Mouse (Mus musculus) MEL (cell line): ENCODE measurements around the gene Gm43638. TPM values are rescaled to one million over a fixed set of nuclear protein-coding genes. Genes with fewer than 3 reads are reported as not detected.

Source experiments
- DNase-seq: peaks from one replicate; pipeline ENCODE4 v3.0.0; 2011; ENCODE audit warnings: low read depth, low spot score
- H3K27ac ChIP-seq: 2 replicates; pipeline ENCODE4 v1.5.1; 2012; ENCODE audit warnings: low read depth, mild to moderate bottlenecking, control low read depth, low read length, moderate library complexity; ENCODE audit not compliant: control insufficient read depth
- H3K27me3 ChIP-seq, 2 experiments: fragments of 150-350 bp in 1 of 2; sonication (generic) in 1 of 2; 2 replicates each; pipeline ENCODE4 v1.6.1; 2012; ENCODE audit warnings: low read length in 2 of 2, mild to moderate bottlenecking in 2 of 2, improper control_type of control experiment in 1 of 2, moderate library complexity in 1 of 2; ENCODE audit not compliant: insufficient read depth in 2 of 2, control insufficient read depth in 1 of 2
- H3K36me3 ChIP-seq, 2 experiments: 2 replicates each; pipeline ENCODE4 v1.6.1; 2012 to 2014; ENCODE audit warnings: low read length in 2 of 2, improper control_type of control experiment in 1 of 2, inconsistent platforms in 1 of 2, mild to moderate bottlenecking in 1 of 2; ENCODE audit not compliant: insufficient read depth in 2 of 2, control insufficient read depth in 1 of 2
- H3K4me1 ChIP-seq, 2 experiments: fragments of 150-350 bp in 1 of 2; sonication (generic) in 1 of 2; 2 replicates each; pipeline ENCODE4 v1.6.1; 2012; ENCODE audit warnings: low read length in 2 of 2, improper control_type of control experiment in 1 of 2, mild to moderate bottlenecking in 1 of 2; ENCODE audit not compliant: insufficient read depth in 2 of 2, control insufficient read depth in 1 of 2
- H3K4me3 ChIP-seq, 2 experiments: fragments of 150-350 bp in 1 of 2; sonication (generic) in 1 of 2; 2 replicates each; pipeline ENCODE4 v1.5.1; 2012; ENCODE audit warnings: low read depth in 2 of 2, low read length in 2 of 2, mild to moderate bottlenecking in 2 of 2, moderate library complexity in 2 of 2, control low read depth in 1 of 2, improper control_type of control experiment in 1 of 2; ENCODE audit not compliant: control insufficient read depth in 1 of 2, insufficient read depth in 1 of 2
- H3K79me2 ChIP-seq: 2 replicates; pipeline ENCODE4 v1.6.1; 2012; ENCODE audit warnings: mild to moderate bottlenecking, low read length, moderate library complexity; ENCODE audit not compliant: control insufficient read depth, poor library complexity, insufficient read depth
- H3K9ac ChIP-seq: 2 replicates; pipeline ENCODE4 v1.6.1; 2012; ENCODE audit warnings: low read depth, mild to moderate bottlenecking, control low read depth, low read length, moderate library complexity; ENCODE audit not compliant: control insufficient read depth, poor library complexity, severe bottlenecking
- H3K9me3 ChIP-seq: fragments of 150-350 bp; sonication (generic); replicated peaks from 2 replicates; pipeline ENCODE4 v1.6.1; 2012; ENCODE audit warnings: mild to moderate bottlenecking, low read length, improper control_type of control experiment, moderate library complexity; ENCODE audit not compliant: insufficient read depth
- CHD1 ChIP-seq: IDR thresholded peaks from 2 replicates; pipeline ENCODE4 v1.6.1; 2012; ENCODE audit warnings: low read depth, mild to moderate bottlenecking, inconsistent platforms, low read length, improper control_type of control experiment
- CHD2 ChIP-seq: IDR thresholded peaks from 2 replicates; pipeline ENCODE4 v1.6.1; 2011; ENCODE audit warnings: low read length, improper control_type of control experiment
- ELF1 ChIP-seq: IDR thresholded peaks from 2 replicates; pipeline ENCODE4 v1.6.1; 2014; ENCODE audit warnings: low read depth, mild to moderate bottlenecking, inconsistent platforms, low read length, improper control_type of control experiment, moderate library complexity
- ETS1 ChIP-seq: IDR thresholded peaks from 2 replicates; pipeline ENCODE4 v1.6.1; 2012; ENCODE audit warnings: low read depth, mild to moderate bottlenecking, inconsistent platforms, low read length, improper control_type of control experiment, moderate library complexity
- GABPA ChIP-seq: IDR thresholded peaks from 2 replicates; pipeline ENCODE4 v1.6.1; 2012; ENCODE audit warnings: low read depth, mild to moderate bottlenecking, inconsistent platforms, low read length, improper control_type of control experiment, moderate library complexity
- GATA1 ChIP-seq: IDR thresholded peaks from 2 replicates; pipeline ENCODE4 v1.6.1; 2011; ENCODE audit warnings: low read depth, low read length, improper control_type of control experiment
- MEF2A ChIP-seq: IDR thresholded peaks from 2 replicates; pipeline ENCODE4 v1.6.1; 2014; ENCODE audit warnings: low read depth, mild to moderate bottlenecking, inconsistent platforms, low read length, improper control_type of control experiment; ENCODE audit not compliant: poor library complexity, insufficient replicate concordance, severe bottlenecking; ENCODE audit errors: extremely low read depth
- NELFE ChIP-seq: IDR thresholded peaks from 2 replicates; pipeline ENCODE4 v1.6.1; 2011; ENCODE audit warnings: low read depth, low read length, improper control_type of control experiment
- POLR2A ChIP-seq, 2 experiments: IDR thresholded peaks; 2 replicates each; pipeline ENCODE4 v1.6.1; 2011 to 2012; ENCODE audit warnings: low read length in 2 of 2, mild to moderate bottlenecking in 2 of 2, control low read depth in 1 of 2, improper control_type of control experiment in 1 of 2, low read depth in 1 of 2, moderate library complexity in 1 of 2; ENCODE audit not compliant: control insufficient read depth in 1 of 2, insufficient read depth in 1 of 2, poor library complexity in 1 of 2
- POLR2AphosphoS2 ChIP-seq: IDR thresholded peaks from 2 replicates; pipeline ENCODE4 v1.6.1; 2011; ENCODE audit warnings: low read length, improper control_type of control experiment
- POLR2AphosphoS5 ChIP-seq: IDR thresholded peaks from 2 replicates; pipeline ENCODE4 v1.6.1; 2012; ENCODE audit warnings: low read depth, borderline replicate concordance, mild to moderate bottlenecking, inconsistent platforms, low read length, moderate library complexity, mixed read lengths
- RCOR1 ChIP-seq: IDR thresholded peaks from 2 replicates; pipeline ENCODE4 v1.6.1; 2012; ENCODE audit warnings: low read depth, mild to moderate bottlenecking, inconsistent platforms, low read length, improper control_type of control experiment
- SMC3 ChIP-seq: IDR thresholded peaks from 2 replicates; pipeline ENCODE4 v1.6.1; 2011; ENCODE audit warnings: low read depth, low read length, improper control_type of control experiment
- TAL1 ChIP-seq: IDR thresholded peaks from 2 replicates; pipeline ENCODE4 v1.6.1; 2012; ENCODE audit warnings: mild to moderate bottlenecking, inconsistent platforms, low read length, moderate library complexity, mixed read lengths
- TBP ChIP-seq: IDR thresholded peaks from 2 replicates; pipeline ENCODE4 v1.8.0; 2011; ENCODE audit warnings: low read depth, low read length, improper control_type of control experiment
- USF1 ChIP-seq: IDR thresholded peaks from 2 replicates; pipeline ENCODE4 v1.6.1; 2014; ENCODE audit warnings: low read depth, mild to moderate bottlenecking, inconsistent platforms, low read length, improper control_type of control experiment, moderate library complexity
- ZKSCAN1 ChIP-seq: IDR thresholded peaks from 2 replicates; pipeline ENCODE4 v1.6.1; 2012; ENCODE audit warnings: low read depth, mild to moderate bottlenecking, inconsistent platforms, low read length, improper control_type of control experiment, moderate library complexity
- ZMIZ1 ChIP-seq: IDR thresholded peaks from 2 replicates; pipeline ENCODE4 v1.6.1; 2012; ENCODE audit warnings: low read depth, mild to moderate bottlenecking, inconsistent platforms, low read length, improper control_type of control experiment, moderate library complexity
- polyA plus RNA-seq, 2 experiments: library from polyadenylated mRNA; stranded (reverse) in 1 of 2; unstranded in 1 of 2; fragments of >175 nt in 1 of 2; fragments of >200 nt in 1 of 2; gene quantifications; 2 replicates each; pipeline versions ENCODE4 v1.2.1 to v1.2.4; 2012; ENCODE audit warnings: low replicate concordance in 2 of 2, low read depth in 1 of 2; ENCODE audit not compliant: insufficient read length in 2 of 2, insufficient read depth in 1 of 2, missing spikeins in 1 of 2
- total RNA-seq: library from RNA; depleted of rRNA; stranded (reverse); fragments of 300-350 nt; gene quantifications from 2 replicates; pipeline ENCODE4 v1.2.3, GENCODE M21; 2012

Gene Gm43638
- total and polyA plus RNA-seq, 3 experiments = not detected

GRCm38 (mm10) chr5:87499341-87499740 is 12.7 kb upstream of the Gm43638 start:
- H3K27me3 ChIP-seq = no peaks in the 10 kb centered on the region
- no peak for DNase-seq
- no peak overlapping the region for H3K27ac ChIP-seq
- H3K9me3 ChIP-seq = no peaks in the 10 kb centered on the region
- H3K36me3 ChIP-seq = no peaks in the 10 kb centered on the region
- H3K9ac ChIP-seq = no peak overlapping the region
- no peaks in the 10 kb centered on the region for H3K4me1 ChIP-seq
- H3K79me2 ChIP-seq = no peaks in the 10 kb centered on the region
- TF ChIP-seq CHD1 (no peak), NELFE (no peak), MEF2A (no peak), POLR2AphosphoS5 (no peak), ZKSCAN1 (no peak), CHD2 (no peak), ETS1 (no peak), TAL1 (no peak), GABPA (no peak), GATA1 (no peak), RCOR1 (no peak), TBP (no peak)
- TF ChIP-seq, all 39 proteins: peak for 0
- no peak overlapping the region for H3K4me3 ChIP-seq

GRCm38 (mm10) chr5:87498936-87499335 is 12.3 kb upstream of the Gm43638 start:
- no peaks in the 10 kb centered on the region for H3K79me2 ChIP-seq
- no peaks in the 10 kb centered on the region for H3K4me1 ChIP-seq
- no peak for DNase-seq
- no peak for TF ChIP-seq ELF1
- TF ChIP-seq POLR2AphosphoS5 = no peak
- no peak for TF ChIP-seq ZKSCAN1
- TF ChIP-seq GABPA = no peak
- no peak for TF ChIP-seq POLR2AphosphoS2
- TF ChIP-seq SMC3 = no peak
- no peak for TF ChIP-seq POLR2A (IDR thresholded peaks at IDR 0.05; ENCODE audit: control insufficient read depth in 1 of 2, insufficient read depth in 1 of 2, low read depth in 1 of 2, low read length in 2 of 2, poor library complexity in 1 of 2)
- no peak for TF ChIP-seq USF1
- TF ChIP-seq ZMIZ1 = no peak
- H3K9me3 ChIP-seq = no peaks in the 10 kb centered on the region
- no peak overlapping the region for H3K4me3 ChIP-seq
- no peak overlapping the region for H3K27ac ChIP-seq
- no peaks in the 10 kb centered on the region for H3K27me3 ChIP-seq
- no peaks in the 10 kb centered on the region for H3K36me3 ChIP-seq
- H3K9ac ChIP-seq = no peak overlapping the region
